Mouse (Mus musculus) spleen, adult 2 months (tissue): ENCODE measurements around the gene Ubl4b.

Experiments used
- CTCF ChIP-seq: fragments of 200-500 bp; IDR thresholded peaks from 2 replicates; pipeline ENCODE4 v1.5.1; 2011; ENCODE audit warnings: mild to moderate bottlenecking, inconsistent platforms; ENCODE audit not compliant: insufficient read depth, insufficient read length, insufficient replicate concordance; ENCODE audit errors: extremely low read depth
- POLR2A ChIP-seq: fragments of 200-500 bp; IDR thresholded peaks from 2 replicates; pipeline ENCODE4 v1.6.1; 2011; ENCODE audit warnings: low read depth, low read length, inconsistent platforms

- TF ChIP-seq CTCF = no peak
- TF ChIP-seq POLR2A = no peak
Measured at GRCm38 (mm10) chr3:107581103-107582010, 26.5 kb upstream of the Ubl4b start.
